Mouse (Mus musculus): ENCODE measurements around the gene Rreb1. TPM values are rescaled to one million over a fixed set of nuclear protein-coding genes. Genes with fewer than 3 reads are reported as not detected.

Gene Rreb1
- total and polyA plus RNA-seq, 2 experiments from 2014 or later, result 2.3 to 6.0 TPM

GRCm38 (mm10) chr13:37941950-37942886 is 164.0 kb downstream of the Rreb1 start:
- no peaks in the 10 kb centered on the region for H3K9me3 ChIP-seq (ENCODE audit: low read length)
- H3K27me3 ChIP-seq (ENCODE audit: insufficient read depth, low read length), result no peaks in the 10 kb centered on the region
- ATAC-seq (no peak), DNase-seq (ENCODE audit: low spot score) (no peak)
- TF ChIP-seq CTCF (IDR thresholded peaks at IDR 0.05; ENCODE audit: low read depth), result no peak
- no peak overlapping the region for H3K4me3 ChIP-seq (ENCODE audit: low read length)
- no peaks in the 10 kb centered on the region for H3K4me1 ChIP-seq (ENCODE audit: insufficient read depth, low read length)
- H3K9ac ChIP-seq (replicated peaks; ENCODE audit: low read length), result no peak overlapping the region
- no peak overlapping the region for H3K4me2 ChIP-seq (ENCODE audit: low read depth, low read length)
- H3K27ac ChIP-seq, result no peak overlapping the region
- WGBS, result 66% methylated on average over 17 of the region's 17 CpGs
- no peaks in the 10 kb centered on the region for H3K36me3 ChIP-seq (ENCODE audit: insufficient read depth, low read length)

GRCm38 (mm10) chr13:37942887-37943331 is 164.7 kb downstream of the Rreb1 start:
- ATAC-seq (no peak), DNase-seq (ENCODE audit: low spot score) (no peak)
- Histone ChIP-seq H3K4me1 (ENCODE audit: insufficient read depth, low read length) (no peaks in the 10 kb centered on the region), H3K4me2 (ENCODE audit: low read depth, low read length) (no peak overlapping the region), H3K27me3 (ENCODE audit: insufficient read depth, low read length) (no peaks in the 10 kb centered on the region), H3K36me3 (ENCODE audit: insufficient read depth, low read length) (no peaks in the 10 kb centered on the region), H3K9ac (replicated peaks; ENCODE audit: low read length) (no peak overlapping the region), H3K27ac (no peak overlapping the region), H3K4me3 (ENCODE audit: low read length) (no peak overlapping the region), H3K9me3 (ENCODE audit: low read length) (no peaks in the 10 kb centered on the region)
- WGBS, result 79% methylated on average over 4 of the region's 4 CpGs
- TF ChIP-seq CTCF (IDR thresholded peaks at IDR 0.05; ENCODE audit: low read depth), result no peak

- WGBS, result 95% methylated on average over 3 of the region's 3 CpGs
- H3K9ac ChIP-seq (replicated peaks; ENCODE audit: low read length), result no peak overlapping the region
- no peak for ATAC-seq
Measured at GRCm38 (mm10) chr13:37943466-37943865, 165.3 kb downstream of the Rreb1 start.

GRCm38 (mm10) chr13:37944306-37944705 is 166.1 kb downstream of the Rreb1 start:
- DNase-seq (ENCODE audit: low spot score) (peak; percentile 63), ATAC-seq (no peak)
- peak; percentile 69 for TF ChIP-seq CTCF (IDR thresholded peaks at IDR 0.05; ENCODE audit: low read depth)
- Histone ChIP-seq H3K4me2 (ENCODE audit: low read depth, low read length) (no peak overlapping the region), H3K36me3 (ENCODE audit: insufficient read depth, low read length) (no peaks in the 10 kb centered on the region), H3K4me3 (ENCODE audit: low read length) (no peak overlapping the region), H3K9ac (replicated peaks; ENCODE audit: low read length) (no peak overlapping the region), H3K27me3 (ENCODE audit: insufficient read depth, low read length) (no peaks in the 10 kb centered on the region), H3K27ac (no peak overlapping the region), H3K4me1 (ENCODE audit: insufficient read depth, low read length) (no peaks in the 10 kb centered on the region), H3K9me3 (ENCODE audit: low read length) (no peaks in the 10 kb centered on the region)
- 76% methylated on average over 1 of the region's 1 CpGs for WGBS

More at GRCm38 (mm10) chr13:37943466-37943865, 165.3 kb downstream of the Rreb1 start:
- no peak overlapping the region for H3K4me3 ChIP-seq (ENCODE audit: low read length)
- no peaks in the 10 kb centered on the region for H3K27me3 ChIP-seq (ENCODE audit: insufficient read depth, low read length)
- no peak for DNase-seq (ENCODE audit: low spot score)
- no peaks in the 10 kb centered on the region for H3K36me3 ChIP-seq (ENCODE audit: insufficient read depth, low read length)
- H3K4me2 ChIP-seq (ENCODE audit: low read depth, low read length), result no peak overlapping the region
- no peaks in the 10 kb centered on the region for H3K4me1 ChIP-seq (ENCODE audit: insufficient read depth, low read length)
- no peak overlapping the region for H3K27ac ChIP-seq
- no peak for TF ChIP-seq CTCF (IDR thresholded peaks at IDR 0.05; ENCODE audit: low read depth)
- no peaks in the 10 kb centered on the region for H3K9me3 ChIP-seq (ENCODE audit: low read length)

GRCm38 (mm10) chr13:37945392-37945791 is 167.2 kb downstream of the Rreb1 start:
- DNase-seq (ENCODE audit: low spot score), result peak; percentile 31
- WGBS, result 76% methylated on average over 8 of the region's 8 CpGs
- H3K36me3 ChIP-seq (ENCODE audit: insufficient read depth, low read length), result no peaks in the 10 kb centered on the region
- no peak overlapping the region for H3K9ac ChIP-seq (replicated peaks; ENCODE audit: low read length)
- H3K27ac ChIP-seq, result no peak overlapping the region
- no peak for TF ChIP-seq CTCF (IDR thresholded peaks at IDR 0.05; ENCODE audit: low read depth)
- H3K4me1 ChIP-seq (ENCODE audit: insufficient read depth, low read length), result no peaks in the 10 kb centered on the region
- H3K9me3 ChIP-seq (ENCODE audit: low read length), result no peaks in the 10 kb centered on the region
- no peak overlapping the region for H3K4me3 ChIP-seq (ENCODE audit: low read length)
- no peak for ATAC-seq
- no peak overlapping the region for H3K4me2 ChIP-seq (ENCODE audit: low read depth, low read length)
- H3K27me3 ChIP-seq (ENCODE audit: insufficient read depth, low read length), result no peaks in the 10 kb centered on the region

GRCm38 (mm10) chr13:37946734-37947133 is 168.5 kb downstream of the Rreb1 start:
- Histone ChIP-seq H3K4me1 (ENCODE audit: insufficient read depth, low read length) (no peaks in the 10 kb centered on the region), H3K9me3 (ENCODE audit: low read length) (no peaks in the 10 kb centered on the region), H3K9ac (replicated peaks; ENCODE audit: low read length) (no peak overlapping the region), H3K27me3 (ENCODE audit: insufficient read depth, low read length) (no peaks in the 10 kb centered on the region), H3K4me3 (ENCODE audit: low read length) (no peak overlapping the region), H3K27ac (no peak overlapping the region), H3K36me3 (ENCODE audit: insufficient read depth, low read length) (no peaks in the 10 kb centered on the region), H3K4me2 (ENCODE audit: low read depth, low read length) (no peak overlapping the region)
- ATAC-seq (peak; percentile 62), DNase-seq (ENCODE audit: low spot score) (peak; percentile 88)
- TF ChIP-seq CTCF (IDR thresholded peaks at IDR 0.05; ENCODE audit: low read depth), result peak; percentile 90
- WGBS, result 17% methylated on average over 6 of the region's 6 CpGs

GRCm38 (mm10) chr13:37952981-37953380 is 174.8 kb downstream of the Rreb1 start:
- Histone ChIP-seq H3K4me2 (ENCODE audit: low read depth, low read length) (no peak overlapping the region), H3K27me3 (ENCODE audit: insufficient read depth, low read length) (no peaks in the 10 kb centered on the region), H3K4me1 (ENCODE audit: insufficient read depth, low read length) (no peaks in the 10 kb centered on the region), H3K9ac (replicated peaks; ENCODE audit: low read length) (no peak overlapping the region), H3K9me3 (ENCODE audit: low read length) (no peaks in the 10 kb centered on the region), H3K36me3 (ENCODE audit: insufficient read depth, low read length) (no peaks in the 10 kb centered on the region), H3K4me3 (ENCODE audit: low read length) (no peak overlapping the region), H3K27ac (no peak overlapping the region)
- TF ChIP-seq CTCF (IDR thresholded peaks at IDR 0.05; ENCODE audit: low read depth), result no peak
- 82% methylated on average over 6 of the region's 6 CpGs for WGBS
- no peak for DNase-seq (ENCODE audit: low spot score)
- no peak for ATAC-seq
